ENCODE assay signal across 8 mouse cellular contexts in the genomic region with DNA sequence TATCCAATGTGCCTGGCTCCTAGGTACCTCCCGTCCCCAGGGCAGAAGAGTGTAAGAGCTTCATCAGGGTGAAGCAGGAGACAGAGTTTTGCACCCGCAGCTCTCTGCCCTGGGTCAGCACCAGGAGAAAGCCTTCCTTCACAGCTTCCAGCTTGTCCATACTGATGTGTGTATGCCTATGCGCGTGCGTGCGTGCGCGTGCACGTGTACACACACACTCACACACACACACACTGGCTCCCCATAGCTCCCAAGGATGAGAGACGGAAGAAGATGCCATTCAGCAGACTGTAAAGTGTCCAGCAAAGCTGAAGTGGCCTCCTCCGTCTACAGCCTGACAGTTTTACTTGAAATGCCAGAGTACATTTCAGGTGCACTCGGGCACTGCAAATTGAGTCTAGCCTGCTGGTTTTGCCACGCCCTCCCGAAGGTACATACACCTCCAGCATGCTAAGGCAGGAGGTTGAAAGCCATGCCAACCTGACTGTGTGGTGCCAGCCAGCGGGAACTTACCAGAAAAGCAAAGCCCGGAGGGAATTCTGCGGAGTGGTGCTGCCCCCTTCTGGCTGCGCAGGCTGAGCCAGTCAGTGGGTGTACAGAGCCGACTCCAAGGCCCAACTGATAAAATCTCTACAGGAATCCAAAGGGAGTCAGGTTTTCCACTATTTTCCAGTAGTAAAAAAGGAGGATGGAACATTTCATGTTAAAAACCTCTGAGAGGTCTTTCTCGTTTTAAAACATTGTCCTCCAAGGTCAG.
A peak's percentile ranks its signal among the peaks of the same experiment; 100 is the strongest.
DNase-seq lines count a peak whose midpoint lies in the region; ATAC-seq lines count a peak whose summit lies in the region.

No protein-coding gene starts in this region.

- ATAC-seq in inflammation-experienced regulatory T-cells, adult 6 months, result peak; percentile 50
- peak; percentile 69 for ATAC-seq in megakaryocyte-erythroid progenitor cell, adult 5-6 weeks (replicated peaks; ENCODE audit: low FRiP score, low TSS enrichment, poor library complexity, severe bottlenecking)

- peak; percentile 79 to 93 for DNase-seq in adrenal gland, adult (ENCODE audit: inconsistent age in 2 of 2, low spot score in 1 of 2)
- peak; percentile 84 for DNase-seq in embryo, embryonic 10.5 days (ENCODE audit: low spot score)
- DNase-seq in gastrocnemius, postnatal 25 days, result peak; percentile 43
- DNase-seq in left cerebral cortex, adult 9 months (ENCODE audit: low spot score in 2 of 2), result peak; percentile 42 to 93
- DNase-seq in right cerebral cortex, postnatal 4 days, result peak; percentile 99
- peak; percentile 68 for DNase-seq in yolk sac, embryonic 10.5 days (ENCODE audit: low spot score)

Comparison
In these comparisons a context has a peak if more than half of its experiments do, and no peak if none do; other contexts are left out.
1. Peak in every context shown above with its lines: DNase-seq and ATAC-seq.
2. DNase-seq: peak in every context shown above with its lines; median percentile 99 in right cerebral cortex, postnatal 4 days; 86 in adrenal gland, adult; 84 in embryo, embryonic 10.5 days; 68 in yolk sac, embryonic 10.5 days; 68 in left cerebral cortex, adult 9 months; 43 in gastrocnemius, postnatal 25 days.